Mouse (Mus musculus) myocyte (in vitro differentiated cells): ENCODE measurements around the gene E130114P18Rik. TPM values are rescaled to one million over a fixed set of nuclear protein-coding genes. Genes with fewer than 3 reads are reported as not detected.

Experiments
- H3K27me3 ChIP-seq: one replicate; pipeline ENCODE4 v1.6.1; 2011; ENCODE audit not compliant: control insufficient read depth, insufficient read depth, insufficient read length
- H3K36me3 ChIP-seq: one replicate; pipeline ENCODE4 v1.6.1; 2011; ENCODE audit not compliant: control insufficient read depth, insufficient read depth
- H3K4me2 ChIP-seq: one replicate; pipeline ENCODE4 v1.6.1; 2011; ENCODE audit warnings: low read depth, control low read depth
- H3K4me3 ChIP-seq: one replicate; pipeline ENCODE4 v1.5.1; 2011; ENCODE audit warnings: mild to moderate bottlenecking, control low read depth, moderate library complexity
- H3K79me2 ChIP-seq: one replicate; pipeline ENCODE4 v1.6.1; 2011; ENCODE audit not compliant: control insufficient read depth, insufficient read depth
- H3ac ChIP-seq: one replicate; pipeline ENCODE4 v1.6.1; 2011; ENCODE audit not compliant: control insufficient read depth, insufficient read length
- CEBPB ChIP-seq: IDR thresholded peaks from 2 replicates; pipeline ENCODE4 v1.6.1; 2011; ENCODE audit warnings: mild to moderate bottlenecking, moderate library complexity; ENCODE audit not compliant: poor library complexity, insufficient read depth, severe bottlenecking
- E2F4 ChIP-seq: IDR thresholded peaks from one replicate; pipeline ENCODE4 v1.6.1; 2011; ENCODE audit warnings: mild to moderate bottlenecking, control low read depth, moderate library complexity; ENCODE audit not compliant: insufficient read depth
- MAX ChIP-seq: IDR thresholded peaks from one replicate; pipeline ENCODE4 v1.6.1; 2011; ENCODE audit warnings: low read depth, mild to moderate bottlenecking, control low read depth
- MYOD1 ChIP-seq, 3 experiments: IDR thresholded peaks; one replicate each; pipeline ENCODE4 v1.6.1; 2011; ENCODE audit warnings: control low read depth in 2 of 3, low read depth in 2 of 3, mild to moderate bottlenecking in 2 of 3, moderate library complexity in 1 of 3; ENCODE audit not compliant: insufficient read length in 2 of 3, control insufficient read depth in 1 of 3
- MYOG ChIP-seq, 3 experiments: IDR thresholded peaks; one replicate each; pipeline ENCODE4 v1.6.1; 2011; ENCODE audit warnings: control low read depth in 2 of 3, low read depth in 2 of 3, mild to moderate bottlenecking in 2 of 3; ENCODE audit not compliant: insufficient read length in 2 of 3, control insufficient read depth in 1 of 3, insufficient read depth in 1 of 3
- POLR2A ChIP-seq: IDR thresholded peaks from one replicate; pipeline ENCODE4 v1.6.1; 2011; ENCODE audit warnings: low read depth, mild to moderate bottlenecking, control low read depth, moderate library complexity; ENCODE audit not compliant: insufficient read length
- POLR2AphosphoS2 ChIP-seq: IDR thresholded peaks from one replicate; pipeline ENCODE4 v1.6.1; 2011; ENCODE audit warnings: low read depth, control low read depth; ENCODE audit not compliant: insufficient read length
- REST ChIP-seq: IDR thresholded peaks from one replicate; pipeline ENCODE4 v1.6.1; 2011; ENCODE audit warnings: mild to moderate bottlenecking, control low read depth, moderate library complexity; ENCODE audit not compliant: insufficient read depth, insufficient read length
- SRF ChIP-seq: IDR thresholded peaks from one replicate; pipeline ENCODE4 v1.6.1; 2011; ENCODE audit warnings: low read depth; ENCODE audit not compliant: control insufficient read depth, insufficient read length
- TCF12 ChIP-seq: IDR thresholded peaks from one replicate; pipeline ENCODE4 v1.6.1; 2011; ENCODE audit warnings: mild to moderate bottlenecking, control low read depth; ENCODE audit not compliant: poor library complexity, insufficient read depth, severe bottlenecking
- TCF3 ChIP-seq: IDR thresholded peaks from one replicate; pipeline ENCODE4 v1.6.1; 2011; ENCODE audit warnings: low read depth, control low read depth; ENCODE audit not compliant: insufficient read length
- USF1 ChIP-seq: IDR thresholded peaks from one replicate; pipeline ENCODE4 v1.6.1; 2011; ENCODE audit warnings: low read depth, mild to moderate bottlenecking, control low read depth, moderate library complexity
- polyA plus RNA-seq: library from polyadenylated mRNA; unstranded; fragments of >200 nt; fragmentation: generic; extraction: Trizol; gene quantifications from one replicate; pipeline ENCODE4 v1.2.1, GENCODE M21; 2012; ENCODE audit warnings: missing spikeins

E130114P18Rik gene
- polyA plus RNA-seq, 1 experiment: not detected

DNA sequence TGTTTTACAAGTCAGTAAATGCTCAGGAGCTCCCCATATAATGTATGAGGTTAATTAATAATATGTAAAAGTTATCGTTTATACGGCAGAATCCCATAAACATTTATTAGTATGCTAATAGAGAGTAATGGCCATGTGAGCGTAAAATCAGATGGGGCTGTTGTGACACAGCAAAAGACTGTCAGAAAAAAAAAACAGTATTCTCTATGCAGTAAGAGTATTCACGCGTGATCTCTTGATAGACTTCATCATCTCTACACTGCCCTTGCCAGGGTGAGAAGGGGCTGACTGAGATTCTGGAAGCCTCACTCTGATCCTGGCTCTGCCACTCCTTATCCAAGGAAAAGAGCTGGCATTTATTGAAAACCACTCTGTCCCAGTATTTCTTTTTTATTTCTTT lies 91.9 kb downstream of the E130114P18Rik start:
- Histone ChIP-seq H3K27me3 (no peaks in the 10 kb centered on the region), H3K36me3 (no peaks in the 10 kb centered on the region), H3ac (no peak overlapping the region), H3K4me2 (no peak overlapping the region), H3K79me2 (no peaks in the 10 kb centered on the region), H3K4me3 (no peak overlapping the region)
- TF ChIP-seq CEBPB: no peak
- no peak for TF ChIP-seq MYOD1 (IDR thresholded peaks at IDR 0.05; ENCODE audit: control insufficient read depth in 1 of 3, insufficient read length in 2 of 3, low read depth in 2 of 3)
- TF ChIP-seq SRF: no peak
- TF ChIP-seq MYOG (IDR thresholded peaks at IDR 0.05; ENCODE audit: control insufficient read depth in 1 of 3, insufficient read depth in 1 of 3, insufficient read length in 2 of 3, low read depth in 2 of 3): no peak
- no peak for TF ChIP-seq REST
- no peak for TF ChIP-seq USF1
- no peak for TF ChIP-seq TCF12
- no peak for TF ChIP-seq TCF3
- no peak for TF ChIP-seq MAX
- TF ChIP-seq POLR2A: no peak
- TF ChIP-seq E2F4: no peak
- no peak for TF ChIP-seq POLR2AphosphoS2

GRCm38 (mm10) chr4:97676579-97676937 lies 101.3 kb downstream of the E130114P18Rik start:
- Histone ChIP-seq H3K36me3 (no peaks in the 10 kb centered on the region), H3K79me2 (no peaks in the 10 kb centered on the region), H3K4me2 (no peak overlapping the region), H3ac (no peak overlapping the region), H3K27me3 (no peaks in the 10 kb centered on the region), H3K4me3 (no peak overlapping the region)
- no peak for TF ChIP-seq TCF3
- no peak for TF ChIP-seq MYOD1 (IDR thresholded peaks at IDR 0.05; ENCODE audit: control insufficient read depth in 1 of 3, insufficient read length in 2 of 3, low read depth in 2 of 3)
- TF ChIP-seq SRF: no peak
- no peak for TF ChIP-seq MYOG (IDR thresholded peaks at IDR 0.05; ENCODE audit: control insufficient read depth in 1 of 3, insufficient read depth in 1 of 3, insufficient read length in 2 of 3, low read depth in 2 of 3)
- no peak for TF ChIP-seq POLR2A
- TF ChIP-seq MAX: no peak
- TF ChIP-seq USF1: no peak
- no peak for TF ChIP-seq CEBPB
- no peak for TF ChIP-seq POLR2AphosphoS2
- TF ChIP-seq E2F4: no peak
- TF ChIP-seq REST: no peak
- TF ChIP-seq TCF12: no peak

- Histone ChIP-seq H3ac (no peak overlapping the region), H3K27me3 (no peaks in the 10 kb centered on the region), H3K4me2 (no peak overlapping the region), H3K36me3 (no peaks in the 10 kb centered on the region), H3K79me2 (no peaks in the 10 kb centered on the region), H3K4me3 (no peak overlapping the region)
- TF ChIP-seq MYOD1 (IDR thresholded peaks at IDR 0.05; ENCODE audit: control insufficient read depth in 1 of 3, insufficient read length in 2 of 3, low read depth in 2 of 3) (no peak), MAX (no peak), POLR2A (no peak), MYOG (IDR thresholded peaks at IDR 0.05; ENCODE audit: control insufficient read depth in 1 of 3, insufficient read depth in 1 of 3, insufficient read length in 2 of 3, low read depth in 2 of 3) (no peak), SRF (no peak), TCF12 (no peak), USF1 (no peak), TCF3 (no peak), POLR2AphosphoS2 (no peak), CEBPB (no peak), E2F4 (no peak), REST (no peak)
Measured at GRCm38 (mm10) chr4:97675741-97676578, 101.9 kb downstream of the E130114P18Rik start.

DNA sequence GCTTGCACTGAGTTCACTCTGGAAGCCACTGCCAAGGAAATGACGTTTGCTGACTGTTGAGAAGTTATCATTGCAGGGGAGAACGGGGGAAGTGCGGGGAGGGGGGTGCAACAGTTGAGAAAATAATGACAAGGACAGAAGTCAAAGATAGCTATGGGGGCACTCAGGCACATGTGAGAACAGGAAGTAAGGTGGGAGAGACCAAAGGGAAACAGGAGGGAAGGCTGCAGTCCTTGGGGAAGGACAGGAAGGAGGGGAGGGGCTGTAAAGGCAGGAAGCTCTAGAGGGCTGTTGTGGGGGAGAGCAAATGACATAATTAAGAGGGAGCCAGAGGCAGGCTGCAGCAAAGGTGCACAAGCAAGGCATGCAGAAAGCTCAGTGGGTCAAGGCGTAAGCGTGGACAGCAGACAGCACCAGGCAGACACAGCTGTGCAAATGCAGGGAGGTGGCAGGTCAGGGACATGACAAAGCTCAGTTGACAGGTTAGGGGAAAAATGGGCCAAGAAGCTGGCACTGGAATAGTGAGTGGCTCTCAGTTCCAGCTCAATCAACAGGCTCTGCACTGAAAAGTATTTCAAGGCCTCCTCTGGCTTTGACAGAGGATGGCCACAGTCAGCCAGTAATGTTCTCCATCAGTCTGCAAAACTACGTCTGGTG lies 103.9 kb downstream of the E130114P18Rik start:
- H3K79me2 ChIP-seq: no peaks in the 10 kb centered on the region
- no peak for TF ChIP-seq POLR2A
- TF ChIP-seq E2F4: no peak
- TF ChIP-seq USF1: no peak
- no peak for TF ChIP-seq TCF12
- no peak for TF ChIP-seq MYOD1 (IDR thresholded peaks at IDR 0.05; ENCODE audit: control insufficient read depth in 1 of 3, insufficient read length in 2 of 3, low read depth in 2 of 3)
- no peak for TF ChIP-seq CEBPB
- TF ChIP-seq SRF: no peak
- TF ChIP-seq MYOG (IDR thresholded peaks at IDR 0.05; ENCODE audit: control insufficient read depth in 1 of 3, insufficient read depth in 1 of 3, insufficient read length in 2 of 3, low read depth in 2 of 3): no peak
- TF ChIP-seq MAX: no peak
- TF ChIP-seq POLR2AphosphoS2: no peak
- no peak for TF ChIP-seq REST
- no peak for TF ChIP-seq TCF3
- H3ac ChIP-seq: no peak overlapping the region
- no peaks in the 10 kb centered on the region for H3K27me3 ChIP-seq
- H3K36me3 ChIP-seq: no peaks in the 10 kb centered on the region
- no peak overlapping the region for H3K4me3 ChIP-seq
- no peak overlapping the region for H3K4me2 ChIP-seq
